Mouse (Mus musculus): ENCODE measurements around the gene Zfp46. TPM values are rescaled to one million over a fixed set of nuclear protein-coding genes. Genes with fewer than 3 reads are reported as not detected.

Gene Zfp46
- polyA plus RNA-seq (2015; fragmentation: Nextera tagmentation; extraction: Ambion mirVana), result 24.3 and 28.4 TPM in 2 replicates

DNA sequence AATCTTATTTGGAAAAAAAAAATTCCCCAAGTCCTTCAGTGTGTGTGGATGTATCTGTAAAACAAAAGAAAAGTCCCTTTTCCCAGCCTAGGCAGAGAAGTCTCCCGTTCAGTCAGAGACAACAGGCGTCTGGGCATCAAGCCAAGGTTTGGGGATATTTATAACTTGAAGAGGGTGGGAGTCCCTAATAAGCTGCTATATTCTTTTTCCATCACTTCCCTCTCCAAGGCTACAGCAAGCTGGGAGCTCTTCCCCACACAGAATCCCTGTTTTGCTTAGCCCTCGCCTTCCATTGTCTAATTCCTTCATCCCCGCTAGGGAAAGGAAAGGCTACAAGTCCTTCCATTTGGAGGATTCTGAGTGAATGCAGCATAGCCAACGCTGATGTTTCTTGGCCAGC is at the start of gene Zfp46:
Gene Zfp46, plus strand, starts transcription at position 229 of the 400 bp plus-strand sequence.
- Histone ChIP-seq H3K4me1 (peaks cover 44% of the 10 kb centered on the region), H3K9ac (peak within 1 kb of the TSS; percentile 83), H3K9me3 (0 out of 2 replicates have a peak, but pooled peaks cover 3% of the 10 kb centered on the region), H3K4me3 (peak within 1 kb of the TSS; percentile 76), H3K4me2 (replicated peaks) (peak within 1 kb of the TSS; percentile 95), H3K27ac (peak within 1 kb of the TSS; percentile 84), H3K27me3 (peaks cover 10% of the 10 kb centered on the region), H3K36me3 (peaks cover 25% of the 10 kb centered on the region)
- 38% methylated on average over 5 of the region's 5 CpGs for WGBS
- ATAC-seq (ENCODE audit: low FRiP score, low read depth), result peak; percentile 29; the same call in 1 of the 2 replicates

DNA sequence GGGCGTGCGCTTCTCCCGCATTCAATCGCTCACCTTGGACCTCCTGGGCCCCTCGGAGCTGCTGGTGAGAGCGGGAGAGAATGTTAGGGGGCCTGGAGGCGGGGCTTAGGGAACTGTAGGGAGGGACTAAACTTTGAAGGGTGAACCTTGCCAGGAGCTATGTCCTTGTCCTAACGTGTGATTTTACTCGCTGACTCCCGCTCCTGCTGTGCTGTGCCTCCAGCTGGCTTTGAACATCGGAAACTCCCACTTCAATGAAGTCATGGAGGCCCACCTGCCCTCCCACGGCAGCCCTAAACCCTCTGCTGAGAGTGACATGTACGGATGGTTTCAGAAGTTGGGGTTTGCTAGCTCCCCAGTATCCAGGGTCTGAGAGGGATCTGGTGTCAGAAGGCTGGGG is 45.8 kb upstream of the Zfp46 start:
- Histone ChIP-seq H3K36me3 (peaks cover 90% of the 10 kb centered on the region), H3K27me3 (peaks cover 68% of the 10 kb centered on the region), H3K9me3 (no peaks in the 10 kb centered on the region), H3K9ac (no peak overlapping the region), H3K4me3 (no peak overlapping the region), H3K27ac (no peak overlapping the region), H3K4me2 (replicated peaks) (peak overlapping the region; percentile 30), H3K4me1 (peaks cover 6% of the 10 kb centered on the region)
- WGBS, result 16% methylated on average over 13 of the region's 13 CpGs
- ATAC-seq (ENCODE audit: low FRiP score, low read depth), result no peak

DNA sequence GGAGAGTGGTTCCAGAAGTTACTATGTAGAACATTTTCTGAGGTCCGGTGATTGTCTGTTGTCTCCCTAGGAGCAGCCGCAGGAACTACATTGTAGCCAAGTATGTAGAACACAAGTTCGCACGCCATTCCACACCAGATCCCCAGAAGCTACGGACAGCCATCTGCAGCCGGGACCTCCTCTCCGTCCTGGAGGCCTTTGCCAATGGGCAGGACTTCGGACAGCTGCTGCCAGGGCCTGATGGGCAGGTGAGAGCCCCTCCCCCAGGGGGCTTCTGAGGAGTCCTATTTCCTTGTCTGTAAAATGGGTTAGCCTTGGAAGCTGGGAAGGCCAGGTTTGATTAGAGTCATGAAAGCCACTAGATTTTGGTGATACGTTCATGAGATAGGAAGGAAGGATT is 45.4 kb upstream of the Zfp46 start:
- Histone ChIP-seq H3K4me3 (no peak overlapping the region), H3K36me3 (peaks cover 90% of the 10 kb centered on the region), H3K9ac (no peak overlapping the region), H3K9me3 (no peaks in the 10 kb centered on the region), H3K27me3 (peaks cover 69% of the 10 kb centered on the region), H3K4me1 (peaks cover 6% of the 10 kb centered on the region), H3K27ac (no peak overlapping the region), H3K4me2 (replicated peaks) (no peak overlapping the region)
- ATAC-seq (ENCODE audit: low FRiP score, low read depth), result no peak
- WGBS, result 62% methylated on average over 9 of the region's 9 CpGs

DNA sequence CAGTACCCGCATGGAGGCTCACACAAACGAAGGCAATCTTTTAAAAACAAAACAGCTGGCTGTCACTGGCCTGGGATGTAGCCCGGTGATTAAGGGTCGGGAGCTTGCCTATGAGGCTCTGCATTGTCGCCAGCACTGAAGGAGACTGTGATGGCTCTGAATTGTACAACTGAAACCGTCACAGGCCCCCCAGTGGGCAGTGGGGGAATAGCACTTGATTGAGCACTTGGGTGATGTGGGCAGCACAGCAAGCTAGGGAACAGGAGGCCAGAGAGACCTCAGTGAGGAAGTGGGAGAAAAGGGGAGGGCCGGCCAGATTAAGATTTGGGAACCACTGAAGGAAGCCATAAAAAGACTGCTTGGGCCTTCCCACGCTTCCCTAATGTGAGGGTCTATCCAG is 44.9 kb upstream of the Zfp46 start:
- no peaks in the 10 kb centered on the region for H3K9me3 ChIP-seq
- H3K4me3 ChIP-seq, result no peak overlapping the region
- H3K4me1 ChIP-seq, result peaks cover 6% of the 10 kb centered on the region
- H3K27ac ChIP-seq, result no peak overlapping the region
- H3K27me3 ChIP-seq, result peaks cover 72% of the 10 kb centered on the region
- H3K36me3 ChIP-seq, result peaks cover 90% of the 10 kb centered on the region
- H3K4me2 ChIP-seq (replicated peaks), result no peak overlapping the region
- no peak overlapping the region for H3K9ac ChIP-seq
- 21% methylated on average over 8 of the region's 8 CpGs for WGBS
- ATAC-seq (ENCODE audit: low FRiP score, low read depth), result no peak

DNA sequence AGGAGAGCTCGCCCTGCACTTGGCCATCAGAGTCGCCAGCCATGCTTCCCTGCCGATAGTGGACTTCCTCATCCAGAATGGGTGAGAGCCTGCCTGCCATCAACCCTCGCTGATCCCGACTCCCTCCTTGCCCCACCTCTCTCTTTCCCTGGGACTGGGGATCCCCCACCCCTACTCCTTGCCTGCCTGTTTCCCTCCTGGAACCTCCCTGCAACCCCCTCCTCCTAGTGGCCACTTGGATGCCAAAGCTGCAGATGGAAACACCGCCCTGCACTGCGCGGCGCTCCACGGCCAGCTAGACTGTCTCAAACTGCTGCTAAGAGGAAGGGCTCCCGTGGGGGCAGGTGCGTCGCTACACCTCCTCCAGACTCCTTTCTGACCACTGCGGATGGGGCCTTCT is 44.4 kb upstream of the Zfp46 start:
- no peak overlapping the region for H3K4me2 ChIP-seq (replicated peaks)
- no peak overlapping the region for H3K9ac ChIP-seq
- H3K4me3 ChIP-seq, result no peak overlapping the region
- no peak overlapping the region for H3K27ac ChIP-seq
- H3K27me3 ChIP-seq, result peaks cover 77% of the 10 kb centered on the region
- ATAC-seq (ENCODE audit: low FRiP score, low read depth), result no peak
- peaks cover 91% of the 10 kb centered on the region for H3K36me3 ChIP-seq
- no peaks in the 10 kb centered on the region for H3K9me3 ChIP-seq
- 67% methylated on average over 14 of the region's 14 CpGs for WGBS
- H3K4me1 ChIP-seq, result peaks cover 6% of the 10 kb centered on the region

DNA sequence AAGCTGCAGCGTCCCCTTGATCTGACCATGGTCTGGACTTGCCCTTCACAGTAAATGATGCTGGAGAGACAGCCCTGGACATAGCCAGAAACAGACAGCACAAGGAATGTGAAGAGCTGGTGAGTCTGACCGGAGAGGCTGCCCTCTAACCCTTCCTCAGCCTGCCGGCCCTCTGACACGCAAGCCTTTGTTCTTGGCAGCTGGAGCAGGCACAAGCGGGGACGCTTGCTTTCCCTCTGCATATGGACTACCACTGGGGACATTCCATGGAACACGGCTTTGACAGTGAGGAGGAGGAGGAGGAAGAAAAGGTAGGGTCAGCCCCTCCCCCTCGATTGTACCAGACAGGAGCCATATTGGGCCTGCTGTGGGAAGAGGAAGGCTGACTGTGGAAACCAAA is 43.5 kb upstream of the Zfp46 start:
- ATAC-seq (ENCODE audit: low FRiP score, low read depth), result no peak
- WGBS, result 64% methylated on average over 8 of the region's 8 CpGs
- H3K9me3 ChIP-seq, result no peaks in the 10 kb centered on the region
- no peak overlapping the region for H3K4me2 ChIP-seq (replicated peaks)
- H3K27ac ChIP-seq, result no peak overlapping the region
- H3K4me1 ChIP-seq, result peaks cover 10% of the 10 kb centered on the region
- no peak overlapping the region for H3K9ac ChIP-seq
- H3K36me3 ChIP-seq, result peaks cover 87% of the 10 kb centered on the region
- H3K4me3 ChIP-seq, result no peak overlapping the region
- peaks cover 84% of the 10 kb centered on the region for H3K27me3 ChIP-seq

DNA sequence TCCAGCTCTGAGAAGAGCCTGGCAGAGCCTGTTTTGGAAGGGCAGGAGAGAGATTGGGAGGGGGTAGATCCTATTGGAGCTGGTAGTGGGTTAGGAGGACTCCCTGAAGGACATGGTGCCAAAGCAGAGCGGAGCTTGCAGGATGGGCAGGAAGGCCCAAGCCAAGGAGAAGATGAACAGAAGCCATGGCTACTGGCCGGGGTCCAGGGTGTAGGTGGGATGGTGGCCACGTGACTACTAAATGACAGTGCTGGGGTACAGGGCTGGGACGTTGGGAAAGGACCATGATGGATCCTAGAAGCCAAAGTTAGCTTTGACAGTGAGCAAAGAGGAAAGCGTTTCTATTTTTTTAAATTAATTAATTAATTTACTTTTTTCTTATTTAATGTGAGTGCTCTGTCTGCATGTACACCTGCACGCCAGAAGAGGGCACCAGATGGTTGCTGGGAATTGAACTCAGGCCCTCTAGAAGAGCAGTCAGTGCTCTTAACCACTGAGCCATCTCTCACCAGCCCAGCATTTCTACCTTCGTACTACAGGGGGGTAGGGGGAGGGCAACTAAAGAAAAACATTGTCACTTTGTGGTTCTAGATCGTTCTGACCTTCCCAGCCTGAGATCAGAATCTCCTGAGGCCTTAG is 42.3 kb upstream of the Zfp46 start:
- peaks cover 74% of the 10 kb centered on the region for H3K36me3 ChIP-seq

DNA sequence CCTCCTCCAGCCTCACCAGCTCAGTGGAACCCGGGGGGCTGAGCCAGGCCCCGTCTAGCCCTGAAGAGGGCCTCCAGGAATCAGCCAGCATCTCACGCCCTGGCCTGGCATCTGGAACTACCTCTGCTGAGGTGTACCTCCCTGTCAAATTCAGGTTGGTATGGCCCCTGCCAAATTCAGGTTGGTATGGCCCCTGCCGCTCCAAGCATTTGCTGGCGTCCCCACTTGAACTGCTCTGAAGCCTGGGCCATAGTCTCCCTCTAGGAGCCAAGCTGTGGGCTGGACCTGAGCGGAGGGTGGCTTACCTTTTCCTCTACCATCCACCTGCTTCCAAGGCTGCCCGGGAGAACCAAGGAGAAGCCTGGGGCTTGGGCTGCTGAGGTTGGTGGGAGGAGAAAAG is 41.8 kb upstream of the Zfp46 start:
- H3K9me3 ChIP-seq, result no peaks in the 10 kb centered on the region
- H3K27me3 ChIP-seq, result peaks cover 84% of the 10 kb centered on the region
- H3K36me3 ChIP-seq, result peaks cover 71% of the 10 kb centered on the region

More for the DNA sequence above, 42.3 kb upstream of the Zfp46 start:
- no peak for ATAC-seq (ENCODE audit: low FRiP score, low read depth)
- no peak overlapping the region for H3K27ac ChIP-seq
- WGBS, result 48% methylated on average over 8 of the region's 8 CpGs
- H3K4me1 ChIP-seq, result peaks cover 23% of the 10 kb centered on the region
- no peak overlapping the region for H3K9ac ChIP-seq
- no peak overlapping the region for H3K4me2 ChIP-seq (replicated peaks)
- H3K4me3 ChIP-seq, result no peak overlapping the region
- no peaks in the 10 kb centered on the region for H3K9me3 ChIP-seq
- peaks cover 84% of the 10 kb centered on the region for H3K27me3 ChIP-seq

DNA sequence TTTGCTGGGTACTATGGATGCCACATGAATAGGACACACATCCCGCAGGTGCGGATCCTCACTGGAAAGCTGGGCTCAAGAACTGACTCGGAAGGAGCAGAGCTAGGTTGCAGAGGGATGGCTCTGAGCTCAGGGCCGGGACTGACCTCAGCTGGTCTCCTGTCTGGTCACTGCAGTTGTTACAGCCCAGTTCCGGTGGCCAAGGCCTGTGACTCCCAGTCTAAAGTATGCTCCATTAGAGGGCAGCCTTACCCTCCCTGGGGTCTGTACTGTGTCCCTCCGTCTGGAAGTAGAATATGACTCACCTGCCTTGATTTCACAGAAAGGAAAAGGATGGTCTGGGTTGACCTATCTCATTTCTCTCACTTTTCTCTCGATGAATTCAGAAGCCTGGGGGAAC is 40.3 kb upstream of the Zfp46 start:
- H3K9ac ChIP-seq, result no peak overlapping the region
- H3K27ac ChIP-seq, result no peak overlapping the region
- H3K27me3 ChIP-seq, result peaks cover 84% of the 10 kb centered on the region
- ATAC-seq (ENCODE audit: low FRiP score, low read depth), result no peak
- no peak overlapping the region for H3K4me2 ChIP-seq (replicated peaks)
- H3K4me1 ChIP-seq, result peaks cover 36% of the 10 kb centered on the region
- peaks cover 58% of the 10 kb centered on the region for H3K36me3 ChIP-seq
- H3K4me3 ChIP-seq, result no peak overlapping the region
- no peaks in the 10 kb centered on the region for H3K9me3 ChIP-seq
- WGBS, result 57% methylated on average over 7 of the region's 7 CpGs

More for the DNA sequence above, 41.8 kb upstream of the Zfp46 start:
- no peak overlapping the region for H3K4me2 ChIP-seq (replicated peaks)
- H3K4me3 ChIP-seq, result no peak overlapping the region
- no peak overlapping the region for H3K9ac ChIP-seq
- H3K27ac ChIP-seq, result no peak overlapping the region
- peaks cover 28% of the 10 kb centered on the region for H3K4me1 ChIP-seq
- 79% methylated on average over 7 of the region's 7 CpGs for WGBS
- ATAC-seq (ENCODE audit: low FRiP score, low read depth), result no peak

DNA sequence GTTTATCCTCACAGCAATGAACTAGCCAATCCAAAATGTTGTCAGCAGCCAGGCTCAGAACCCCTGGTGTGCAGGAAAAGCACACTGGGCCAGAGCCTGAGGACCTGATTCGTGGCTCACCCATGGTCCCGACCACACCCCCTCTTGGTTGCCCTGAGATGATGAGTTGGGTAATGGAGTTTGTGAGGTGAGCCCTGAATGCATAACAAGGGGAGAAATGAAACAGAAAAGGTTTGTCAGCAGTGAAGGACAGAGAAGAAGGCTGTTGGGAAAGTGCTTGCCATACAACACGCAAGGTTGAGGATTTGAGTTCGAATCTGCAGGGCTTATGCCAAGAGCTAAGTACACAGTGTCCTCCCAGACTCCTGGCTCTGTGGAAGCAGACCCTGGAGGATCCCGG is 38.8 kb upstream of the Zfp46 start:
- no peak overlapping the region for H3K27ac ChIP-seq
- H3K9ac ChIP-seq, result 0 out of 2 replicates have a peak overlapping the region, but pooled peaks have one; percentile 13
- H3K27me3 ChIP-seq, result peaks cover 85% of the 10 kb centered on the region
- H3K4me3 ChIP-seq, result no peak overlapping the region
- H3K4me2 ChIP-seq (replicated peaks), result no peak overlapping the region
- WGBS, result 42% methylated on average over 5 of the region's 5 CpGs
- no peaks in the 10 kb centered on the region for H3K9me3 ChIP-seq
- H3K4me1 ChIP-seq, result peaks cover 48% of the 10 kb centered on the region
- ATAC-seq (ENCODE audit: low FRiP score, low read depth), result no peak
- H3K36me3 ChIP-seq, result peaks cover 44% of the 10 kb centered on the region

DNA sequence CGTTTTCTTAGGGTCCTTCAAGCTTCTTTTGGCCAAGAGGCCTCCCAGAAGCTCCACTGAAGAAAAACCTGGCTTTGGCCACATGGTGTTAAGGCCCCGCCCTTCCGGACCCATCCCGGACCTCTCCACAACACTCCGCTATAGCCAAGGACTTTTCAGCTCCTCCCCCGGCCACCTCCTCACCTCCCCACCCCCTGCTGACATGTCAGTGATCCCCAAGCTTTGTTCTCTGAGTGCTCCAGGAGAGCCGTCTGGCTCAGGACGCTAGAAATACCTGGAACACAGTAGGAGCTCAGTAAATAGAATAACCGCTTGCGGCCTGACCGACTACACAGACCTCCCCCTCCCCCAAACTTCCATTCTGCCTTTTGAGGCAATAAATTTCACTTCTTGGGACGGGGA is 37.9 kb upstream of the Zfp46 start:
- Histone ChIP-seq H3K4me2 (replicated peaks) (peak overlapping the region; percentile 97), H3K27me3 (peaks cover 84% of the 10 kb centered on the region), H3K9ac (no peak overlapping the region), H3K9me3 (no peaks in the 10 kb centered on the region), H3K4me1 (peaks cover 48% of the 10 kb centered on the region), H3K4me3 (no peak overlapping the region), H3K36me3 (peaks cover 35% of the 10 kb centered on the region), H3K27ac (no peak overlapping the region)
- WGBS, result 2% methylated on average over 12 of the region's 12 CpGs
- no peak for ATAC-seq (ENCODE audit: low FRiP score, low read depth)

DNA sequence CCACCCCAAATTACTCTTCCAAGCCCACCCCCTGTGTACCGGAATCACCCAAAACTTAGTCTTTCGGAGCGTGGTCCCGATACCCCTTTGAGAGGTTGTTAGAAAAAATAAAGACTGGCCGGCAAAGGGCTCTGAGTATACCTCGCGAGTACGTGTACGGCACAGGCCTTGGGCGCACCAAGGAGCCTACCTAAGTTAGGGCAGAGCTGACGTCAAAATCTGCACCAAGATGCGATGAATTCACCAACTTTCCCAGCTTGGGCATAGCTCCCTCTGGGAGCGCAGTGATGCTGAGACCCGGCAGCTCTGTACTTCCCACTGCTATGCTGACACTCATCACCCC is 37.1 kb upstream of the Zfp46 start:
- under 1% methylated on average over 14 of the region's 14 CpGs for WGBS
- Histone ChIP-seq H3K4me2 (replicated peaks) (peak overlapping the region; percentile 97), H3K27me3 (peaks cover 84% of the 10 kb centered on the region), H3K36me3 (peaks cover 29% of the 10 kb centered on the region), H3K9ac (peak overlapping the region; percentile 65), H3K9me3 (no peaks in the 10 kb centered on the region), H3K27ac (no peak overlapping the region), H3K4me3 (peak overlapping the region; percentile 53), H3K4me1 (peaks cover 48% of the 10 kb centered on the region)
- ATAC-seq (ENCODE audit: low FRiP score, low read depth), result 0 out of 2 replicates have a peak, but pooled peaks have one; percentile 12
